ENCODE assay signal across 10 mouse cellular contexts in genomic region chr4:134272731-134273416, GRCm38 (mm10). TPM values are rescaled to one million over a fixed set of nuclear protein-coding genes. Genes with fewer than 3 reads are reported as not detected.
A peak's percentile ranks its signal among the peaks of the same experiment; 100 is the strongest.
DNase-seq lines count a peak whose midpoint lies in the region; ATAC-seq and TF ChIP-seq lines count a peak whose summit lies in the region.
"Had no signal": no experiment of that assay in that cellular context is flagged by ENCODE, and none has a peak within 500 bp of the region (broad histone marks: within the 10 kb centered on the region; RNA-seq: fewer than 3 reads in every experiment).

No protein-coding gene starts in this region.

- no peak for DNase-seq in heart, postnatal 36 days
- no peak for DNase-seq in thymus, adult 2 months
- DNase-seq in thymus, postnatal 10 days (ENCODE audit: low spot score in 2 of 2), result no peak
- no peak for DNase-seq in layer of hippocampus, postnatal 36 days
- no peak for DNase-seq in cerebellum, adult 18-20 months
- no peak for DNase-seq in retina, postnatal 1 day

- peaks cover 6% of the 10 kb centered on the region; the same call in 1 of the 2 replicates for H3K4me1 ChIP-seq in heart, embryonic 11.5 days (ENCODE audit: control insufficient read depth, insufficient read depth, low read length)
- H3K4me1 ChIP-seq in thymus, adult 2 months (replicated peaks; ENCODE audit: control insufficient read depth, insufficient read depth, low read length), result peaks cover 10% of the 10 kb centered on the region
- peaks cover 7% of the 10 kb centered on the region; the same call in 1 of the 2 replicates for H3K4me1 ChIP-seq in limb, embryonic 12.5 days (replicated peaks)

- no peak for TF ChIP-seq CTCF in thymus, adult 2 months (IDR thresholded peaks at IDR 0.05; ENCODE audit: borderline replicate concordance, control insufficient read depth, extremely low read depth, insufficient read depth, low read length, poor library complexity)

- peak overlapping the region; percentile 55 for H3K4me2 ChIP-seq in heart, embryonic 11.5 days
- H3K4me2 ChIP-seq in limb, embryonic 12.5 days, result peak overlapping the region; percentile 42

- TF ChIP-seq POLR2A in thymus, adult 2 months (IDR thresholded peaks at IDR 0.05; ENCODE audit: control insufficient read depth, extremely low read depth, insufficient read depth, low read length, poor library complexity), result no peak

- no peak for ATAC-seq in heart, embryonic 11.5 days (replicated peaks; ENCODE audit: insufficient number of reproducible peaks, low FRiP score, low TSS enrichment)
- ATAC-seq in limb, embryonic 12.5 days (ENCODE audit: insufficient number of reproducible peaks, insufficient read depth, low FRiP score, low TSS enrichment, low read depth), result no peak

- no peaks in the 10 kb centered on the region for H3K9me3 ChIP-seq in heart, embryonic 11.5 days (replicated peaks; ENCODE audit: control insufficient read depth, low read length)
- H3K9me3 ChIP-seq in limb, embryonic 12.5 days, result no peaks in the 10 kb centered on the region

- WGBS in heart, embryonic 11.5 days (ENCODE audit: insufficient replicate concordance), result 28% methylated on average over 12 of the region's 13 CpGs
- WGBS in thymus, adult 2 months, result 6% methylated on average over 13 of the region's 13 CpGs
- whole genome bisulfite sequencing in limb, embryonic 12.5 days, result 21% methylated on average over 12 of the region's 13 CpGs

- H3K27ac ChIP-seq in heart, embryonic 11.5 days (ENCODE audit: low read depth, low read length), result peak overlapping the region; percentile 35; the same call in 1 of the 2 replicates
- H3K27ac ChIP-seq in thymus, adult 2 months (ENCODE audit: control insufficient read depth, insufficient read depth, low read length), result peak overlapping the region; percentile 99
- no peak overlapping the region; the same call in 1 of the 2 replicates for H3K27ac ChIP-seq in limb, embryonic 12.5 days

- intact Hi-C loops in heart, postnatal 36 days (cut with DNase I), result no loop called here

- peak overlapping the region; percentile 11 for H3K4me3 ChIP-seq in heart, embryonic 11.5 days (ENCODE audit: low read depth, low read length)
- H3K4me3 ChIP-seq in thymus, adult 2 months (ENCODE audit: control insufficient read depth, insufficient read depth, low read length), result no peak overlapping the region
- peak overlapping the region; percentile 16 for H3K4me3 ChIP-seq in limb, embryonic 12.5 days (replicated peaks)

- no peaks in the 10 kb centered on the region for H3K27me3 ChIP-seq in heart, embryonic 11.5 days (ENCODE audit: control insufficient read depth, insufficient read depth, low read length)
- H3K27me3 ChIP-seq in thymus, adult 2 months (ENCODE audit: control insufficient read depth, insufficient read depth, low read length), result no peaks in the 10 kb centered on the region
- H3K27me3 ChIP-seq in limb, embryonic 12.5 days, result no peaks in the 10 kb centered on the region

- H3K9ac ChIP-seq in heart, embryonic 11.5 days (ENCODE audit: low read depth, low read length), result peak overlapping the region; percentile 56
- H3K9ac ChIP-seq in limb, embryonic 12.5 days (replicated peaks), result no peak overlapping the region

- no peaks in the 10 kb centered on the region for H3K36me3 ChIP-seq in heart, embryonic 11.5 days (ENCODE audit: control insufficient read depth, insufficient read depth, low read length)
- peaks cover 11% of the 10 kb centered on the region; the same call in 1 of the 2 replicates for H3K36me3 ChIP-seq in thymus, adult 2 months (ENCODE audit: control insufficient read depth, insufficient read depth, low read length)
- H3K36me3 ChIP-seq in limb, embryonic 12.5 days, result peaks cover 21% of the 10 kb centered on the region

RNA-seq across cellular contexts. Expression of gene Pdik1l, which starts 14.8 kb away (rescaled TPM):
- polyA plus RNA-seq in heart, embryonic 11.5 days (2014; fragmentation: Nextera tagmentation; extraction: Ambion mirVana), result 13.7 and 16.3 TPM in 2 replicates
- total RNA-seq in heart, postnatal 36 days (2021), result 1 to 10 TPM; 7.9 to 8.2 TPM
- 13.3 and 14.4 TPM in 2 replicates for polyA plus RNA-seq in thymus, adult 2 months (2012; rRNA removed)
- 23.9 and 24.6 TPM in 2 replicates for polyA plus RNA-seq in limb, embryonic 12.5 days (2016; fragmentation: Nextera tagmentation; extraction: Ambion mirVana)
- total RNA-seq in layer of hippocampus, postnatal 36 days (2021), result 10 to 100 TPM; 16.7 to 21.5 TPM

RNA-seq across cellular contexts. Expression of gene Grrp1, which starts 19.0 kb away (rescaled TPM):
- 3.7 and 4.4 TPM in 2 replicates for polyA plus RNA-seq in heart, embryonic 11.5 days (2014; fragmentation: Nextera tagmentation; extraction: Ambion mirVana)
- 1 to 10 TPM; 6.1 to 9.5 TPM for total RNA-seq in heart, postnatal 36 days (2021)
- polyA plus RNA-seq in thymus, adult 2 months (2012; rRNA removed), result 5.2 and 6.6 TPM in 2 replicates
- 4.2 and 5.9 TPM in 2 replicates for polyA plus RNA-seq in limb, embryonic 12.5 days (2016; fragmentation: Nextera tagmentation; extraction: Ambion mirVana)
- total RNA-seq in layer of hippocampus, postnatal 36 days (2021), result 1 to 10 TPM; 2.7 to 7.4 TPM
- total RNA-seq: monocyte, adult 5-6 weeks had no signal
- polyA plus RNA-seq: inflammation-experienced regulatory T-cells, adult 6 months had no signal

RNA-seq across cellular contexts. Expression of gene Gm30191, which starts 26.1 kb away (rescaled TPM):
- not detected in 2 replicates for polyA plus RNA-seq in heart, embryonic 11.5 days (2014; fragmentation: Nextera tagmentation; extraction: Ambion mirVana)
- not detected for total RNA-seq in heart, postnatal 36 days (2021)
- not detected in 2 replicates for polyA plus RNA-seq in thymus, adult 2 months (2012; rRNA removed)
- not detected in 2 replicates for polyA plus RNA-seq in limb, embryonic 12.5 days (2016; fragmentation: Nextera tagmentation; extraction: Ambion mirVana)
- not detected for total RNA-seq in layer of hippocampus, postnatal 36 days (2021)
- total RNA-seq: monocyte, adult 5-6 weeks had no signal
- polyA plus RNA-seq: inflammation-experienced regulatory T-cells, adult 6 months had no signal

RNA-seq across cellular contexts. Expression of gene Zfp593, which starts 27.5 kb away (rescaled TPM):
- polyA plus RNA-seq in heart, embryonic 11.5 days (2014; fragmentation: Nextera tagmentation; extraction: Ambion mirVana), result 11.5 and 12.4 TPM in 2 replicates
- 1 to 10 TPM; 2.6 to 3.7 TPM for total RNA-seq in heart, postnatal 36 days (2021)
- polyA plus RNA-seq in thymus, adult 2 months (2012; rRNA removed), result 14.8 and 15.1 TPM in 2 replicates
- 17.5 and 19.2 TPM in 2 replicates for polyA plus RNA-seq in limb, embryonic 12.5 days (2016; fragmentation: Nextera tagmentation; extraction: Ambion mirVana)
- 10 to 100 TPM; 10.2 to 11.4 TPM for total RNA-seq in layer of hippocampus, postnatal 36 days (2021)

RNA-seq across cellular contexts. Expression of gene E130218I03Rik, which starts 29.4 kb away (rescaled TPM):
- 0.23 TPM in 1 of 2 replicates, not detected in the other for polyA plus RNA-seq in heart, embryonic 11.5 days (2014; fragmentation: Nextera tagmentation; extraction: Ambion mirVana)
- not detected for total RNA-seq in heart, postnatal 36 days (2021)
- polyA plus RNA-seq in thymus, adult 2 months (2012; rRNA removed), result not detected in 2 replicates
- 0.78 and 0.96 TPM in 2 replicates for polyA plus RNA-seq in limb, embryonic 12.5 days (2016; fragmentation: Nextera tagmentation; extraction: Ambion mirVana)
- not detected for total RNA-seq in layer of hippocampus, postnatal 36 days (2021)
